In the genomic region with DNA sequence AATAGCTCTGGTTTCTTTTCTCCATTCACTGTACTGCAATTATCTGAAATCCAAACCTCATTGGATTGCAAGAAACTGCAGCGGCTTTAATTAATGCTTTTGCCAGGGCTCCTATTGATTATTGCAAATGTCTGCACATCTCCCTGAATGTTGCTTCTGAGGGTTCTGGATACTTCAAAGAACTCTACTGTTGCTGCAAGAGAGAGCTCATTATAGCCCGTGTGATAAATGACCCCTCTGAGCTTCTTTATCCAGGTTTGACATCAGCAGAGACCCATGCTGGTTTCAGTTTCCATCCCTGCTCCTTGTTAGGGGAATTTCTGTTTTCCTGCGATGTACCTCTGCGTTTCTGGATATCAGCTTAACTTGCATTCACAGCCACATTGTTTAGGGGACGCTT, we compare ENCODE assay signal across 11 mouse cellular contexts.
DNase-seq lines count a peak whose midpoint lies in the region; ATAC-seq and TF ChIP-seq lines count a peak whose summit lies in the region.
"Had no signal": no experiment of that assay in that cellular context is flagged by ENCODE, and none has a peak within 500 bp of the region (broad histone marks: within the 10 kb centered on the region; RNA-seq: fewer than 3 reads in every experiment).

No protein-coding gene starts in this region.

- 38% methylated on average over 5 of the region's 5 CpGs for WGBS in midbrain, embryonic 13.5 days
- 29% methylated on average over 5 of the region's 5 CpGs for WGBS in midbrain, postnatal 0 days
- 21% methylated on average over 5 of the region's 5 CpGs for WGBS in stomach, embryonic 16.5 days

- H3K4me3 ChIP-seq in midbrain, embryonic 13.5 days (replicated peaks) = no peak overlapping the region
- H3K4me3 ChIP-seq in midbrain, postnatal 0 days (ENCODE audit: low read depth, low read length) = no peak overlapping the region
- 0 out of 2 replicates have a peak overlapping the region, but pooled peaks have one; percentile 0 for H3K4me3 ChIP-seq in stomach, embryonic 16.5 days (replicated peaks; ENCODE audit: low read length)

- no peak for DNase-seq in midbrain, postnatal 0 days (ENCODE audit: low spot score)
- DNase-seq in forelimb bud, embryonic 11.5 days (ENCODE audit: low read depth, low spot score) = peak; percentile 8
- DNase-seq in mesoderm, embryonic 11.5 days (ENCODE audit: low read depth, low spot score) = peak; percentile 30
- no peak for DNase-seq in left cerebral cortex, postnatal 4 days
- no peak for DNase-seq in thymus, postnatal 0 days (ENCODE audit: low spot score)
- no peak for DNase-seq in left cerebral cortex, postnatal 10 days (ENCODE audit: extremely low spot score in 1 of 2, low spot score in 2 of 2)
- DNase-seq: cerebellum, adult 18-20 months; lung, postnatal 36 days had no signal

- peak overlapping the region; percentile 39; the same call in 1 of the 2 replicates for H3K27ac ChIP-seq in midbrain, embryonic 13.5 days
- no peak overlapping the region for H3K27ac ChIP-seq in midbrain, postnatal 0 days (ENCODE audit: low read depth, low read length)
- H3K27ac ChIP-seq in stomach, embryonic 16.5 days (ENCODE audit: low read length) = no peak overlapping the region

- H3K4me1 ChIP-seq in midbrain, embryonic 13.5 days (replicated peaks) = peaks cover 6% of the 10 kb centered on the region
- H3K4me1 ChIP-seq in midbrain, postnatal 0 days (ENCODE audit: insufficient read depth, low read length) = no peaks in the 10 kb centered on the region; the same call in 1 of the 2 replicates
- H3K4me1 ChIP-seq in stomach, embryonic 16.5 days (ENCODE audit: control insufficient read depth, insufficient read depth, low read length) = no peaks in the 10 kb centered on the region

- H3K27me3 ChIP-seq in midbrain, embryonic 13.5 days = no peaks in the 10 kb centered on the region
- H3K27me3 ChIP-seq in midbrain, postnatal 0 days (ENCODE audit: insufficient read depth, low read length) = no peaks in the 10 kb centered on the region
- no peaks in the 10 kb centered on the region for H3K27me3 ChIP-seq in stomach, embryonic 16.5 days (ENCODE audit: control insufficient read depth, insufficient read depth, low read length)

- H3K4me2 ChIP-seq in midbrain, embryonic 13.5 days (replicated peaks) = no peak overlapping the region
- no peak overlapping the region for H3K4me2 ChIP-seq in midbrain, postnatal 0 days (ENCODE audit: low read depth, low read length, poor library complexity, severe bottlenecking)
- peak overlapping the region; percentile 22 for H3K4me2 ChIP-seq in stomach, embryonic 16.5 days (ENCODE audit: low read depth, low read length)

- no peak overlapping the region for H3K9ac ChIP-seq in midbrain, embryonic 13.5 days (replicated peaks)
- H3K9ac ChIP-seq in midbrain, postnatal 0 days (replicated peaks; ENCODE audit: low read length, poor library complexity, severe bottlenecking) = no peak overlapping the region
- H3K9ac ChIP-seq in stomach, embryonic 16.5 days (ENCODE audit: low read length) = no peak overlapping the region

- TF ChIP-seq CTCF in midbrain, postnatal 0 days (IDR thresholded peaks at IDR 0.05) = no peak

- intact Hi-C loops in left cerebral cortex, postnatal 4 days (cut with DNase I) = no loop called here
- intact Hi-C loops in left cerebral cortex, postnatal 10 days (cut with DNase I) = no loop called here

- H3K36me3 ChIP-seq in midbrain, embryonic 13.5 days = no peaks in the 10 kb centered on the region
- H3K36me3 ChIP-seq in midbrain, postnatal 0 days (ENCODE audit: insufficient read depth, low read length) = no peaks in the 10 kb centered on the region
- H3K36me3 ChIP-seq in stomach, embryonic 16.5 days (ENCODE audit: control insufficient read depth, insufficient read depth, low read length) = no peaks in the 10 kb centered on the region

- ATAC-seq in midbrain, embryonic 13.5 days = no peak
- no peak for ATAC-seq in midbrain, postnatal 0 days (ENCODE audit: low FRiP score)
- ATAC-seq in stomach, embryonic 16.5 days (ENCODE audit: insufficient read depth, low FRiP score) = no peak; the same call in 1 of the 2 replicates
- ATAC-seq: inflammation-experienced regulatory T-cells, adult 6 months had no signal

- H3K9me3 ChIP-seq in midbrain, embryonic 13.5 days = no peaks in the 10 kb centered on the region
- no peaks in the 10 kb centered on the region for H3K9me3 ChIP-seq in midbrain, postnatal 0 days (ENCODE audit: low read length)
- H3K9me3 ChIP-seq in stomach, embryonic 16.5 days (replicated peaks; ENCODE audit: control insufficient read depth, low read length) = no peaks in the 10 kb centered on the region

Comparison
In these comparisons a context has a peak if more than half of its experiments do, and no peak if none do; other contexts are left out.
1. DNase-seq: peak in forelimb bud, embryonic 11.5 days (single experiment) and mesoderm, embryonic 11.5 days (single experiment); none in midbrain, postnatal 0 days (single experiment), left cerebral cortex, postnatal 4 days (single experiment), thymus, postnatal 0 days (single experiment) and left cerebral cortex, postnatal 10 days (0 of 2).